Mouse (Mus musculus): ENCODE data around the gene Hist2h2aa2. TPM values are rescaled to one million over a fixed set of nuclear protein-coding genes. Genes with fewer than 3 reads are reported as not detected.
"Not testable (repeated sequence)": the region's sequence is repeated elsewhere in the genome, so short reads cannot be mapped to it uniquely, and the experiment has no call there.

The Hist2h2aa2 gene
- total and polyA plus RNA-seq, 3 experiments = 18.4 to 11,232 TPM; not detected in 1

DNA sequence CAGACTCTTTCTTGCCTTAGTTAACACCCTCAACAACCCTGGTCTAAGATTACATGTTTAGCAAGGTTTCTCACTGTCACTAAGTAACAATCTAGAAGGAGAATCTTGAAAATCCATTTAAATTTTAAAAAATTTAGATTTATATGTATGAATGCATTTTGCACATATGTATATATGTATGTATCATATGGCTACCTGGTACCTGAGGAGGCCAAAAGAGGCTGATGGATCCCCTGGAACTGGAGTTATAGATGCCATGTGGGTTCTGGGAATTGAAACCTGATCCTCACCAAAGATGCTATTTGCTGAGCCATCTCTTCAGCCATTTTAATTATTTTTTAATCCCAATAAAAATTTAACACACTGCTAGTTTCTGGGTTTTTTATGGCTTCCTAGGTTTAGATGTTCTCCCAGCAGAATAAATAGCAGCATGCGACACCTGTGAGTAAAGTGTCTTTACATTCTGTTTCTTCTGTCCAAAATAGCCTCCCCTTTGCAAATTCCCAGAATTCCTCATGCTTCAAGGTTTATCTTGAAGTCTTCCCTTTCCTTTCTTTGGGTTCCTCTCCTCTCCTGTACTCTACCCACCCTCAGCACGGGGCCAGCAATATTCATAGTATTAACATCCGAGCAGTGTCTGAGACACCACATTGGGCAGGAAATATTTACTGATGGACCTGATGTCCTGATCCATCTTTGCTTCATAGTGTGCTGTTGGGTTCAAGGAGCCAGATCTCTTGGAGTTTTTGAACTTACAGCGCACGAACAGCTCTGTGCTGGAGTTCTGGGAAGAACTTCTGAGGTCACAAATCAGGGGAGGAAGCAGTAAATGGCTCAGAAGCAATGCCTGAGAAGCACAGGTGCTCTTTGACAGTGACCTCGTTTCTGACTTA, 8.3 kb upstream of the Hist2h2aa2 start:
- TF ChIP-seq GATA1 (IDR thresholded peaks at IDR 0.05; ENCODE audit: low read depth, low read length) (no peak), MYC (IDR thresholded peaks at IDR 0.05; ENCODE audit: low read depth, low read length) (no peak), SIN3A (IDR thresholded peaks at IDR 0.05; ENCODE audit: low read length) (no peak)
- Histone ChIP-seq H3K9ac (ENCODE audit: control insufficient read depth, low read depth, low read length, poor library complexity, severe bottlenecking) (peak overlapping the region; percentile 92), H3K79me2 (ENCODE audit: control insufficient read depth, insufficient read depth, low read length, poor library complexity) (peaks cover 2% of the 10 kb centered on the region; the same call in 1 of the 2 replicates), H3K4me3 (ENCODE audit: control insufficient read depth in 1 of 2, insufficient read depth in 1 of 2, low read depth in 2 of 2, low read length in 2 of 2) (peak overlapping the region; percentile 3 to 4), H3K4me1 (ENCODE audit: control insufficient read depth in 1 of 2, insufficient read depth in 2 of 2, low read length in 2 of 2) (peaks cover 11 to 23% of the 10 kb centered on the region in 2 experiments), H3K27ac (ENCODE audit: control insufficient read depth, low read depth, low read length) (peak overlapping the region; percentile 35), H3K9me3 (replicated peaks; ENCODE audit: insufficient read depth, low read length) (no peaks in the 10 kb centered on the region), H3K27me3 (ENCODE audit: control insufficient read depth in 1 of 2, insufficient read depth in 2 of 2, low read length in 2 of 2) (no peaks in the 10 kb centered on the region), H3K36me3 (ENCODE audit: control insufficient read depth in 1 of 2, insufficient read depth in 2 of 2, low read length in 2 of 2) (peaks cover 0 to 44% of the 10 kb centered on the region in 2 experiments; a peak in 2 of 4 replicates)
- DNase-seq (ENCODE audit: low read depth, low spot score) = peak; percentile 86

DNA sequence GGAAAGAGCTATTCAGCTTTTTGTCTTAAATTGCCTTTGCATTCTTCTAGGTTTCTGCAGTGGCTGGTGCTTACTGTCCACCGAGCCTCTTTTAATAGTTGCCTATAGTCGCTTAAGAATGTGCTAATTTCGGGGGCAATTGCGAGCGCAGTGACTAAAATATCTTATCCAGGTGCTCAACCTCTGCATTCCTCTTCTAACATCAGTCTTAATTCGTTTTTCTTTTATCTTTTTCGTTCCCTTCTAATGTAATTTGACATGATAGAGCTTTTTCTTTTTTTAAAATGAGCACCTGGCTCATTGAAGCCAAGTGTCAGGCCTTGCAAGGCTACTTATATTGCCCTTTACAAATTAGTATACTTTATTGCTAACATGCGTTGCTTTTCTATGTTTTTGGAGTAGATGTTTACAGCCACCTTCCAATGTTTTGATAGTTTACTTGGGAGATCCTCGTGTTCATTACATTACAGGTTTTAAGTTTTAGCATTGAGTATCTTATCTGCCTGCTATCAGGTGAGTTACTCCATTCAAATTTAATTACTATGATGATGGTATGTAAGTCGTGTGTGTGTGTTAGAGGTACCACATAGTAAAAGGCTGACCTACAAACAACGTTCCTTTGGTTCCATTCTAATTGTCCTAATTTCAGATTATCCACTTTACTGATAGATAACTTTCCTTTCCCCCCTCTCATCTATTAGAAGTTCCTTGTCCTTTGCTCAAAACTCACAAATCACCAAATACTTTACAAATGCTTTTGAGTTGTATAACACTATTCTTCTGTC, 7.5 kb upstream of the Hist2h2aa2 start:
- Histone ChIP-seq H3K36me3 (ENCODE audit: control insufficient read depth in 1 of 2, insufficient read depth in 2 of 2, low read length in 2 of 2) (peaks cover 0 to 48% of the 10 kb centered on the region in 2 experiments; a peak in 2 of 4 replicates), H3K79me2 (ENCODE audit: control insufficient read depth, insufficient read depth, low read length, poor library complexity) (peaks cover 2% of the 10 kb centered on the region), H3K4me1 (ENCODE audit: control insufficient read depth in 1 of 2, insufficient read depth in 2 of 2, low read length in 2 of 2) (peaks cover 13 to 25% of the 10 kb centered on the region in 2 experiments), H3K9ac (ENCODE audit: control insufficient read depth, low read depth, low read length, poor library complexity, severe bottlenecking) (peak overlapping the region; percentile 92), H3K27me3 (ENCODE audit: control insufficient read depth in 1 of 2, insufficient read depth in 2 of 2, low read length in 2 of 2) (no peaks in the 10 kb centered on the region), H3K27ac (ENCODE audit: control insufficient read depth, low read depth, low read length) (peak overlapping the region; percentile 97), H3K9me3 (replicated peaks; ENCODE audit: insufficient read depth, low read length) (no peaks in the 10 kb centered on the region), H3K4me3 (ENCODE audit: control insufficient read depth in 1 of 2, insufficient read depth in 1 of 2, low read depth in 2 of 2, low read length in 2 of 2) (peak overlapping the region; percentile 3 to 63)
- DNase-seq (ENCODE audit: low read depth, low spot score) = peak; percentile 91
- TF ChIP-seq UBTF (IDR thresholded peaks at IDR 0.05; ENCODE audit: borderline replicate concordance, insufficient read depth, low read depth, low read length) (no peak), POLR2A (IDR thresholded peaks at IDR 0.05; ENCODE audit: control insufficient read depth in 1 of 2, insufficient read depth in 1 of 2, low read depth in 1 of 2, low read length in 2 of 2, poor library complexity in 1 of 2) (peak in 1 of 2 experiments; percentile 80; a peak in 2 of 4 replicates), SIN3A (IDR thresholded peaks at IDR 0.05; ENCODE audit: low read length) (no peak), POLR2AphosphoS5 (IDR thresholded peaks at IDR 0.05; ENCODE audit: borderline replicate concordance, low read depth, low read length) (peak; percentile 72; the same call in 1 of the 2 replicates)

- not testable (repeated sequence) for H3K79me2 ChIP-seq (ENCODE audit: control insufficient read depth, insufficient read depth, low read length, poor library complexity); DNase-seq (ENCODE audit: low read depth, low spot score); H3K9me3 ChIP-seq (replicated peaks; ENCODE audit: insufficient read depth, low read length); H3K27me3 ChIP-seq (ENCODE audit: control insufficient read depth in 1 of 2, insufficient read depth in 2 of 2, low read length in 2 of 2)
- Histone ChIP-seq H3K4me1 (ENCODE audit: control insufficient read depth in 1 of 2, insufficient read depth in 2 of 2, low read length in 2 of 2) (peaks cover 13 to 34% of the 10 kb centered on the region in 2 experiments), H3K9ac (ENCODE audit: control insufficient read depth, low read depth, low read length, poor library complexity, severe bottlenecking) (peak within 1 kb of the TSS; percentile 92), H3K4me3 (ENCODE audit: control insufficient read depth in 1 of 2, insufficient read depth in 1 of 2, low read depth in 2 of 2, low read length in 2 of 2) (peak within 1 kb of the TSS; percentile 3 to 63), H3K36me3 (ENCODE audit: control insufficient read depth in 1 of 2, insufficient read depth in 2 of 2, low read length in 2 of 2) (peaks cover 0 to 55% of the 10 kb centered on the region in 2 experiments; a peak in 2 of 4 replicates), H3K27ac (ENCODE audit: control insufficient read depth, low read depth, low read length) (peak within 1 kb of the TSS; percentile 97)
Measured at GRCm38 (mm10) chr3:96246427-96246856, 6.4 kb upstream of the Hist2h2aa2 start, which contains the start of gene Hist2h3c1. Gene Hist2h3c1, plus strand, starts transcription at chr3:96246685.

All from MEL (cell line).